Mouse (Mus musculus): ENCODE measurements around the gene Ddx27.

The Ddx27 gene

DNA sequence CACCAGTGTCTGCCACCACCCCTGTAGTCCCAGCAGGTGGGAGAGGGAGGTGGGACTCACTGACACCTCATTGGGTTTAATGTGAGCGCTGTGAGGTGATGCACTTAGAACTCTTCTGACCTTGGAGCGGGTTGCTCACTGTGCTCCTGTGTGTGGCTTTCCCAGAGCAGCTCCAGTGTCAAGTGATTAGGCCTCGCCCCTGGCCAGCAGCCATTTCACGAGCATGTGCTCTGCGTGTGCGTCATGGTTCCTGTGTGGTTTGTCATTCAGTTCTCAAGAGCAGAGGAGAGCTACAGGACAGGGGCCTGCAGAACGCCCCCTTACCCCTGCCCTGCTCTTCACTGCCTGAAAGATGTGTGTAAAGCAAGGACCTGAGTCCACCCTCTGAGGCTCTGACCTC lies 13.6 kb downstream of the Ddx27 start:
- DNase-seq (ENCODE audit: low spot score), result no peak

DNA sequence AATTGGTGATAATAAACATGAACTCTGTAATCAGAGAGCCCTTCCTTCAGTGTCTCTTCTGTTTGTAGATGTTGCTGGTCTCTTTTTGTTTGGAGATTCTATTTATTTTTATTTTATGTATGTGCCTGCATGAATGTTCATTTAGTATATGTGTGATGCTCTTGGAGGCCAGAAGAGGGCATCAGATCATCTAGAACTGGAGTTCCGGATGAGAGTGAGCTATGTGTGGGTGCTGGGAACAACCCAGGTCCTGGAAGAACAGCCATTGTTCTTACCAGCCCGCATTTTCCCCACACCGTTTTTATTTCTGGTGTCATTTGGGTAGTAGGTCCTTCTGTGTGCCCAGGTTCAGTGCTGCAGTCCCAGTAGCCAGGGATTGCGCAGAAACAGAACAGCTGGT lies 15.5 kb downstream of the Ddx27 start:
- DNase-seq (ENCODE audit: low spot score), result no peak

DNA sequence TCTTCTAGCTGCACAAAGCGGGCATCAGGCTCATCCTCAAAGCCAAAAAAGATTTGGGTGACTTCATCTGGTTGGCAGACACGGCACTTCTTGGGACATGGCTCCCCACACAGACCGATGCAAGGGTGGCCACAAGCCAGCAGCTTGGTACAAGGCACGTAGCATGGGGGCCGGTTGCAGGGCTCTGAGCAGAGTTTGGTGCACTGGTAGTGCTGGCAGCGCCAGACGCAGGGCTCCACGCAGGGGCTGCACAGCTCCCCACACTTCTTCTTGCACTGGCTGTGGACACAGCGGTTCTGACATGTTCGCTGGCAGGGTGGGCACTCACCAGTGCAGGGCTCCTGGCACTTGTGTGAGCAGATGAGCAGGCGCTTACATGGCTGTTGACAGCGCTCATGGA lies 22.7 kb downstream of the Ddx27 start:
- no peak for DNase-seq (ENCODE audit: low spot score)

DNA sequence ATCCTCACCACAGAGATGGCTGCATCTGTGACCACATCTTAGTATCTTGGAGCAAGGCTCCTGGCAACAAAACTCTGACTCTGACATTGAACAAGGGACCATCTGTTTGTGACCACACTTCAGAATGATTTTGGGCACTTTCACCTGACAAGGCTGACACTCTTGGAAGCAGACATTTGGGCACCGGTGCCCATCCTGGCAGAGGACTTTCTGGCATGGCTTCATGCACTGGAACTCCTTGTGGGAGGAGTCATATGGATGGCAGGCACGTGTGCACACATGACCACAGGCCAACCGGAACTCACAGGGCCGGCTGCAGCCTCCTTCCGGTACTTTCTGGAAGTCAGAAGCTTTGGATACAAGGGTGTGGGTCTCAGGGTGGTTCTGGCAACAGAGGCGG lies 23.3 kb downstream of the Ddx27 start:
- DNase-seq (ENCODE audit: low spot score), result no peak

DNA sequence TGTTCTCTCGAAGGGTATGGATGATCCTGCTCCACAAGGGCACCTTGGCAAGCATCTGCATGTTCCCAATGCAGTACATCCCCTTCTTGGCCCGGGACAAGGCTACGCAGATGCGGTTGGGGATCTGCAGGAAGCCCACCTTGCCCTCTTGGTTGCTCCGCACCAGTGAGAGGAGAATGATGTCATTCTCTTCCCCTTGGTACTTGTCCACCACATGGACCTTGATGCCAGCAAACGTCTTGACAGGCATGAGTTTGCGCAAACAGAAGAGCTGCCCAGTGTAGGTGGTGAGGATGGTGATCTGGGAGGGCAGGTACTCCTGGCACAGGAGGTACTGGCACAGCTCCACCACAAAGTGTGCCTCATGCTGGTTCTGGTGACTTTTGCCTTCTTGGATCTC lies 23.7 kb downstream of the Ddx27 start:
- no peak for DNase-seq (ENCODE audit: low spot score)

DNA sequence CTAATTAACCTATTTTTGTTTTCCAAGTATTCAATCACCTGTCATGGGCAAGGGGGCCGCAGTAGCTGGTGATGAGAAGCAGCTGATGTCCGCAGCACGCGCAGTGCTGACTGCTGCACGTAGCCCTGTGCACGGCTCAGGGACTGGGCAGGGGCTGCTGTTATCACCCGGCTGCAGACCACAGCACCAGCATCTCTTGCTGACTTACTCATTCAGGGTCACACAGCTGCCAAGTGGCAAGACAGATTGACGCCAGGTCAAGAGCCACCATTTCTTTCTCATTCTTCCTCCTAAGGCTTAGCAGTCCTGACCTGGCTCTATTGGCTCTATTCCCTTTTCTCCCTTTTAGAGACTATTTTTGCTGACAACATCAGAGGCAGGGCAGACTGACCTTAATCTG lies 24.4 kb downstream of the Ddx27 start:
- DNase-seq (ENCODE audit: low spot score), result no peak

DNA sequence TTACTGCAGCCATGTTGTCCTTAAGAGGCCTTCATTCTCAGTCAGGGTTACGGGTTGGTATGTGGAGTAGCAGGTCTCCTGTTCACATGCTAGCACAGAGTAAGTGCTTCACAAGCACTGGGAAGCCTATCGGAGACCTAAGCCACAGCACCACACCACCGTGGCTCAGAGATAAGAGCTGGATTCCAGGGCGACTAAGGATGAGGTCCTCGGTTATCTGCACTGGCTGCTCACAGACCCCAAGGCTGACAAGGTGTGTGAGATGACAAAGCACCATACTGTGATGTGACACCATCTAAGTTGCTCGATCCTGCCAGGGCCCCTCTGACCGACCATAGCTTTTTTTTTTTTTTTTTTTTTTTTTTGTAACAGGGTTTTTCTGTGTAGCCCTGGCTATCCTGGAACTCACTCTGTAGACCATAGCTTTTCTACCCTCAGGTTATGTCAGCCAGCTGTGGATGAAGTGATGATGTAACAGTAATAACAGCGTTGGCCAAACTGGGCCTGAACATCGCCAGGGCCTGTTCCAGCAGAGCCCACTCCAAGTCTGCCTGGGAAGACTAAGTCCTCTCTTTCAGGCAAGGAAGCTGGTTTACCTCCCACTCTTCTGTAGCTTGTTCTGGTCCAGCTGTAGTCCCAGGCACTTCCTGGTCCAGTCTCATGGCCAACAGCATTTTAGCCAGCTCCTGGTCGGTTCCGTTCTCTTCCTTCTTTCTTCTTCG lies 28.6 kb downstream of the Ddx27 start:
- DNase-seq (ENCODE audit: low spot score), result no peak

DNA sequence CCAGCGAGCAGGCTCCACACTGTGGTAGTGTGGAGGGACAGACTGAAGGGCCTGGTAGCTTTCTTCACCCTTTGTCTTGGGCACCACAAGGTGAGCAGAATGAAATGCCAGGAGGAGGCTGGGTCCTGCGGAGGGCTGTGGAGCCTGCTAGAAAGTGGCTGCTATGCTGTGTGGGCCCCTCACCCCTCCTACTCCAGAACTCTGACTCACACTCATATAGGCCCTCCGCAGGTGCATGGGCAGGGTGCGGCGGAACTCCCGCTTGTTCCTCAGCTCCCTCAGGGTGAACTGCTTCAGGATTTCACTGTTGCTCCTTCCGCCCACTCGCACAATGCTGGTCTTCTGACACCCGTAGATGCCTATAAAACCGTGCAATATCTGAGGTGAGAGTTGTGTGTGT lies 33.2 kb downstream of the Ddx27 start:
- DNase-seq (ENCODE audit: low spot score), result no peak

DNA sequence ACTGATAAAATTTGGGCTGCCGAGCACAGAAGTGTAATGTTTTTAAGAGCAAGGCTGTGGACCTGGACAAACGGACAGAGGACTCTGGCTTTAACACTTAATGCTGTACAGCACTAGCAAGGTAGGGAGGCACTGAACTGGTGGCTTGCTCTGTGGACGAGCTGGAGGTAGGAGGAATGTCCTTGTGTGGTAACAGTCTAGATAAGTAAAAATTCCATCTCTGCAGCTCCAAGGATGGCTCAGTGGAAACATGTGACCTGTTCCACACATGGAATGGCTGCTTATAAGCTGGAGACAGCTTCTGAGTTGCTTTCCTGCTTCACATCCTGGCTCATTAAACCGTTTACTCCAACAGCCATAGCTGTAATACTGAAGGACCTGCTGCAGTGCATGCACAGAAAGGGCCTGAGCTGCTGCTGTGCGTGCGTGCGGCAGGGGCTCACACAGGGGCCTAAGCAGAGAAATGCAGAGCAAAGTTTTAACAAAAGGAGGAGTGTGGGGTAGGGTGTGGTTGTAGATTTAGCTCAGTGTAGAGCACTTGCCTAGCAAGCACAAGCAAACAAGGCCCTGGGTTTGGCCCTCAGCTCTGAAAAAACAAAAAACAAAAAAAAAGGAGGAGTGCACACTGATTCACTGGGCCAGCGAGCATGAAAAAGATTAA lies 33.8 kb downstream of the Ddx27 start:
- DNase-seq (ENCODE audit: low spot score), result no peak

DNA sequence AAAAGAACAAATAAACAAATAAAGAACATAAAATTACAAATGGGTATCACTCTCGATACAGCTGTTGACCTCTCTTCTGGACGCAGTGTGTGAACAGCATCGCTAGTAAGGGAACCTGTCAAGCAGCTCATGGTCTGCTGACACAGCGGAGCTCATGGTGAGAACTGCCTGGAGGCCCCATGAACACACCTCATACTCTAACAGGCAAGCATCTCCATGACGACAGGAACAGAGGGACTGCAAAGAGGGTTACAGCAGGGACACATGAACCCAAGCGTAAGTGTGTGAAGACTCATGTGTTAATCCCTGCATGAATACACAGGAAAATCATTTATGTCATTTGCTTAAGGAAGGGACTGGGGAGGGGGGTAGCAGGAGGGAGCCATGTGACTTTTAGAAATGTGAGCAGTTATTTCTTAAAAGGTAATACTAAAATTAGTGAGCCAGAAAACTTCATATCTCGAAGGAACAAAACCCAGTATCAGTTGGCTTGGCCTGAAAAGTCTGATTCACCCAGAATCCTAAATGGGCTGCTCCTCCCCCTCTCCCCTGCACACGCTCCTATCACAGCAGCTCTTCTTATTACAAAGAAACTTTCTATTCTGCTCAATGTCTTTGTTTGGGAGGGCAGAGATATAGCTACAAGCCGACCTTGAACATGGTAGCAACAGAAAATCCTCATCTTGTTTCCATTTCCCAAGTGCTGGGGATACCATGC lies 38.3 kb downstream of the Ddx27 start:
- DNase-seq (ENCODE audit: low spot score), result peak; percentile 78

DNA sequence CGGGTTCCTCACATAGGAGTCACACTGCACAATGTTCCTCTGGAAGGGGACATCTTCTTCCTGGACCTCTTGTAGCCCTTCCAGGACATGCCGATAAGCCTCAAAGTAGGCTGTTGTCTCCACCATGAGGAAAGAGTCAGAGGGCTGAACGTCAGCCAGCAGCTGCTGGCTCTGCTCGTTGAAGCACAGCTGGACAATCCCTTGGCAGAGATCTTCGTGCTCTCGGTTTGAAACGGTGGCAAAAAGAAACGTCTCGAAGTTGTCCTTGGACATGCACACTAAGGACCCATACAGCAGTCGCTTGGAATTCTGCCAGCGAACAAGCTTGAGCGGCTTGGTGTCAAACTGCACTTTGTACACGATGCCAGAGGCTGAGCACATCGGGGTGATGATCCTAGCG lies 40.4 kb downstream of the Ddx27 start:
- peak; percentile 84 for DNase-seq (ENCODE audit: low spot score)

DNA sequence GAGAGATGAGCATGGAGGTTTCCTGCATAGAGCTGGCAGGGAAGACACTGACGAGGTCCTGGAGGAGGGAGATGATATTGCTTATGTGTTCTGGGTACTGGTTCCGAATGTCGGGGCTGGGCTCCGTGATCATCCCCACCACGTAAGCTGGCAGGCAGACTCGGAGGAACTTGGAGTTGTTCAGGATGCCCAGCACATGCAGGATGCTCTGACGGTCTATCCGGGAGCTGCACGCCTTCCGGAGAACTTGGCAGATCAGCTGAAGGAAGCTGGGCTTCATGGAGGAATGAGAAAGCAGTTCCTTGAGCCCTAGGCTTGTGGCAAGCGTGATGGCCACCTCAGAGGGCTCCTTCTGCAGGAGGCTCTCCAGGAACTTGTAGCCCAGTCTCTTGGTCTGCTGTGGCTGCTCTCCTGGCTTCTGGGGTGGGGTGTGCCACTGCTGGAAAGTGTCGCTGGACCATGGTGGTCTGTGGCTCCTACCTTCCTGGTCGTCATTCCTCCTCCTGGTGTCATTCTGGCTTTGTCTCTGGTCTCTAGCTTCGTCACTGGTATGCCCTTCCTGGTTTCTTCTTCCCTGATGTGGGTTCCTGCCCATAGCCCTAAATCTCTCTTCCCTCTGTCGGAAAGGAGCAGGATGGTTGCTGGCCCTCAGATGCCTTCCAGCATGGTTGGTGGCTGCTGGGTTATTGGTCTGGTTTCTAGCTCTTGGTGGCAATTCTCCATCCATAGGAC lies 41.4 kb downstream of the Ddx27 start:
- no peak for DNase-seq (ENCODE audit: low spot score)

DNA sequence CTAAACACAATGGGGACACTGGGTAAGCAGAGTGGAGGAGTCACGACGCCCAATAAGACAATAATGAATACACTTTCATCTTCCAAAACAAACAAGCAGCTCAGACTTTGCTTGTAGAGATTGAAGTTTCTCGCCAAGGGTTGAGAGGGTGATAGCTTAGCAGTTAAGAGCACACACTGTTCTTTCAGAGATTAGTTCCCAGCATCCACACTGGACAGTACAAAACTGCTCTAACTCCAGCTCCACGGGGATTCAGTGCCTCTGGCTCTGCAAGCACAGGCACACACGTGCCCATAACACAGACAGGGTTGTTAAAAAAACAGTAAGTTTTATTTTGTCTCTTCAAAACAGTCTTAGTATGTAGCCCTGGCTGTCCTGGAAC lies 41.9 kb downstream of the Ddx27 start:
- DNase-seq (ENCODE audit: low spot score), result peak; percentile 70

DNA sequence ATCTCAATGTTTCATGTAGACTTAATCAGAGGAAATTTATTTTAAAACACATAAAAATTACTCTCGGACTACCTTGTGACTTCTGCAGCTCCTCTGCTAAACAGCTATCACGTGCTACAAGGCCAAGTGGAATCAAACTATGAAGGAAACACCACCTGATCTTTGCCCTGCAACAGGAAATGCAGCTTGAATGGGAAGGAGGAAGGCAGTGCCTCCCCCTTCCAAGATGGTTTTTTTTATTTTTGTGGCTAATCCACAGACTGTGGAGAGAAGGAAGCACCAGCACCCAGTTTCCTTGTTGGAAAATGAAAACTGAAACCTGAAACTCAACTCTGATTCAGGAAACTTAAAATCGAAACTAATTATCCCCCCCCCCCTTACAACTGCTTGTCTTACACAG lies 43.2 kb downstream of the Ddx27 start:
- DNase-seq (ENCODE audit: low spot score), result no peak

DNA sequence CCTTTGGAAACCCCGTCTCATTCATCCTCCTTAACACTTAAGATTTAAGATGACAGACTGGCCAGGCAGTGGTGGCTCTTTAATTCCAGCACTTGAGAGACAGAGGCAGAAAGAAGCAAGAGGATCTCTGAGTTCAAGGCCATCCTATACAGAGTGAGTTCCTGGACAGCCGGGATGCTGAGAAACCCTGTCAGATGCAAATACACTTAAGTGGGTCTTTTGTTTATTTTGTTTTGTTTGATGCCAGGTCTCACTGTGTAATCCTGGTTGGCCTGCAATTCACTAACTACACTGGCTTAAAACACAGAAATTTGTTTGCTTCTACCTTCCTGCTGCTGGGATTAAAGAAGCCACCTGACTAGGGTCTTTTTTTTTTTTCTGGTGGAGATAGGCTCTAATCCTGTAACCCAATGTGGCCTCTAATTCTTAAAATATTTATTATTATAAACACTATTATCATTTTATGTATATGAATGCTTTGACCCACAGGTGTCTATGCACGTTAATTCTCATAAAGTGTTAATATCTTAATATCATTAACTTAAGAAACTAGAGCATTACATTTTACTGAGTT lies 43.9 kb downstream of the Ddx27 start:
- DNase-seq (ENCODE audit: low spot score), result no peak

DNA sequence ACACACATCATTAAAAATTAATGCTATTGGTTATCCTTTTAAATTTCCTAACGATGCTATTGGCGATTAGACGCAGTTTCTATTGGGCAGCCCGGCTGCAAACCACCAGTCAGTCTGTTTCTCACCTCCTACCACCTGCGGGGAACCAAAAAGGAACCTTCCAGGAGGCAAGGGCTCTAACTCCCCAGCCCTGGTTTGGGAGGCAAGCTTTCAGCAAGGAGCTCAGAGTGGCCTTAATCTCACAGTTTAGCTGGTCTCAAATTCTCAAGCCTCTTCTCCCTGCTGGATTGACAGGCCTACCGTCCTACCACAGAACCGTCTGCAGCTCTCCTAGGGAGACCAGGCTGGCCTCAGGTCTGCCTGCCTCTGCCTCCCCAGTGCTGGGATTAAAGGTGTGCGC lies 44.5 kb downstream of the Ddx27 start:
- no peak for DNase-seq (ENCODE audit: low spot score)

DNA sequence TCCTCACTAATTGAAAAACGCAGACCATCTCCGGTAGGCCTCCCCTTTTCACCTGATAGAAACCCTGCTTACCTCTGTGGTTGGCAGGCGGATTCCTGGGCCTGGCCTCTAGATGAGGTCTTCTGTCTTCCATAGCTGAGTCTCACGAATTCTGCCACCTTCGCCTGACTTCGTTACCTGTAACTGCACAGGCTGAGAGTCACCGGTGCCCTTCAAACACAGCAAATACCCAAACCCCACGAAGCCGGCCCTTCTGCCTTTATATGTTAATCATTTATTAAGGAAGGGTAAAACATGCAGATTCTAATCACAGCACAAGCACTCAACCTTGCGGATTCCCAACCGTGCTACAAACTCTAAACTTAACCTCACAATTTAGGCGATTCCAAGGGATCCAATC lies 45.0 kb downstream of the Ddx27 start:
- DNase-seq (ENCODE audit: low spot score), result no peak

DNA sequence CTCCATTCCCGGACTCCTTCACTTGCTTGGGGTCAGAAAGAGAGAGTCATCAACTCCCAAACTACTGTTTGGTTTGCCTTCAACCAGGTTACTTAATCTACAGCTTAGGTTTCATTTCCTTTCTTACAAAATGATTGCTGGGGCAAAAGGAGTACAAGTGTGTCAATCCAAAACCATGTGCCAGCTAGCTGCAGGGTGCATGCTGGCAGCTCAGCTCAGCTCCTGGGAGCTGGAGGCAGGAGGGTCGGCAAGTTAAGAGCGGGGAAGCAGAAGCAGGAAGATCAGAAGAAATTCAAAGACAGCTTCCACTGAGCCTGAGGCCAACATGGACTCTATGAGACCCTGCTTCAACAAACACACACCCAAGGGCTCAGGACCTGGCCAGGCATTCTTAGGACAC lies 45.4 kb downstream of the Ddx27 start:
- DNase-seq (ENCODE audit: low spot score), result no peak

DNA sequence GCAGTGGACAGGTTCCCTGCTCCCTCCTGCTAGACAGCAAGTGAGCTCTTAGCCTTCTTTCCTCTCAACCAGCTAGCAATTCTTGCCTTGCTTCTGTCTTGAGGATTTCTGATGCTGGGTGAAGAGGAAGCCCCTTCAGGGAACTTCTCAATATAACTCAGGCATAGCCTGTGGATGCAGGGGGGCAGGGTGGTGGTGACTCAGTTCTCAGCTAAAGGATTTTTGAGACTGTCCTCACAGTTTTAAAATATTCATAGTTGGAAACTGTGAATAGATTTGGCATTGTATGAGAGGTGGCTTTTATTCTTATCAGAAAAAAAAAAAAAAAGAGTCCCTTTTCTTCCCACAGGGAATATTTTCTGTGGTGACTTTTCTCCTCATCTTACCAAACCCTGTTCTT lies 45.8 kb downstream of the Ddx27 start:
- no peak for DNase-seq (ENCODE audit: low spot score)

DNA sequence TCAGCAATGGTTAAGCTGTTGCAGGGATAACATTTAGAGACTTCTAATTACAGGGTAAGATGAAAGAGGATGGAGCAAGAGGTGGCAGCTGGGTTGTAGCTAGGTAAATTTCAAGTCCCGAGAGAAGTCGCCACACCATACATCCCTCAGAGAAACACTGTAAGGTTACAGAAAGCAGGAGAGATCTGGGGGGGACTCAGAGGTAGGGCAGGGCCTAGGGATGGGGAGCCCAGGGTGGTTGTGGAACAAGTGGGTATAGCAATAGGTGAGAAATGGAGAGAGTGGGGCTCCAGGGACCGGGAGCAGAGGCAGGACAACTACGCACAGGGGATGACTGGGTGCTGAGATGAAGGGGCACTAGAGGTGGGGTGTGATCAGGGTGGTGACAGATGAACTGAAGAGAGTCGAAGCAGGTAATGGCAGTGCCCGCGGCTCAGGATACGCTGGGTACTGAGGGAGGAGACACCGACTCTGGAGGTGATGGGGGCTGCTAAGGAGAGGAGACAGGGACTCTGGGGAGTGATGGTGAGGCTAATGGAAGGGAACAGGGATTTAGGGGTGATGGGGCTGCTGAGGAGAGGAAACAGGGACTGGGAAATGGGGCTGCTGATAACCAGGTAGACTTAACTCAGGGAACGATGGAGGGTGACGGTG lies 46.5 kb downstream of the Ddx27 start:
- no peak for DNase-seq (ENCODE audit: low spot score)

DNA sequence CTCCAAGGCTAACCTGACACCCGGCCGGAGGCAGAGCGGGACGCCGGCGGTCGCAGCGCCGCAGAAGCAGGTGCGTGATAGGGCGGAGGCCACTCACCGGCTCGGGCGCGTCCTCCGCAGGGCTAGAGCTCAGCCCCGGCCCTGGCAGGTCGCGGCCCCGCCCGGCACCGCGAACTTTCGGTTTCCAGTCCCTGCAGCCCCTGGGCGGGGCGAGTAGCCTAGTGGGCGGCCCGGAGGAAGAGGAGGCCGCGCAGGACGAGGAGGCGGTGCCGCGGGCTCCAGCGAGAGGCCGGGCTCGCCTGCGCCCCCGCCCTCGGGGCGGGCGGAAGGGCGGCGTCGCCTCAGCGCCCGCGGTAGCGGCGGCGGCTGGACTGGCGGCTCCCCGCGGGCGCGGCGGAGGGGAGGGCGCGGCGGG lies 47.5 kb downstream of the Ddx27 start:
- peak; percentile 91 for DNase-seq (ENCODE audit: low spot score)

All from testis, postnatal 14 days (tissue).